Mouse (Mus musculus): ENCODE measurements at regions not wholly inside any gene's neighbourhood (a gene's known extent, or its start where the extent isn't known, plus 50 kb on each side); places are given as distances from the start of the nearest gene placed in this dataset.

GRCm38 (mm10) chr3:147445066-147445844 is 593.1 kb downstream of the Ttll7 start:
- Histone ChIP-seq H3K9me3 (peaks cover 19% of the 10 kb centered on the region), H3K4me3 (replicated peaks) (no peak overlapping the region), H3K27me3 (replicated peaks) (no peaks in the 10 kb centered on the region), H3K4me1 (no peaks in the 10 kb centered on the region), H3K36me3 (replicated peaks; ENCODE audit: low read length) (no peaks in the 10 kb centered on the region)
- TF ChIP-seq FLI1 (IDR thresholded peaks at IDR 0.05; ENCODE audit: low read length): no peak
- TF ChIP-seq GATA1 (IDR thresholded peaks at IDR 0.05; ENCODE audit: borderline replicate concordance, low read length): no peak

GRCm38 (mm10) chr3:147445884-147446283 is 593.7 kb downstream of the Ttll7 start:
- Histone ChIP-seq H3K4me1 (no peaks in the 10 kb centered on the region), H3K4me3 (replicated peaks) (no peak overlapping the region), H3K27me3 (replicated peaks) (no peaks in the 10 kb centered on the region), H3K9me3 (peaks cover 19% of the 10 kb centered on the region), H3K36me3 (replicated peaks; ENCODE audit: low read length) (no peaks in the 10 kb centered on the region)
- no peak for TF ChIP-seq GATA1 (IDR thresholded peaks at IDR 0.05; ENCODE audit: borderline replicate concordance, low read length)
- no peak for TF ChIP-seq FLI1 (IDR thresholded peaks at IDR 0.05; ENCODE audit: low read length)

GRCm38 (mm10) chr3:147452176-147452575 is 600.0 kb downstream of the Ttll7 start:
- Histone ChIP-seq H3K4me1 (no peaks in the 10 kb centered on the region), H3K4me3 (replicated peaks) (no peak overlapping the region), H3K9me3 (peaks cover 36% of the 10 kb centered on the region), H3K36me3 (replicated peaks; ENCODE audit: low read length) (no peaks in the 10 kb centered on the region), H3K27me3 (replicated peaks) (no peaks in the 10 kb centered on the region)
- TF ChIP-seq GATA1 (IDR thresholded peaks at IDR 0.05; ENCODE audit: borderline replicate concordance, low read length) (no peak), FLI1 (IDR thresholded peaks at IDR 0.05; ENCODE audit: low read length) (no peak)

GRCm38 (mm10) chr3:147455383-147455782 is 603.2 kb downstream of the Ttll7 start:
- Histone ChIP-seq H3K36me3 (replicated peaks; ENCODE audit: low read length) (no peaks in the 10 kb centered on the region), H3K9me3 (peaks cover 36% of the 10 kb centered on the region), H3K27me3 (replicated peaks) (no peaks in the 10 kb centered on the region), H3K4me1 (no peaks in the 10 kb centered on the region), H3K4me3 (replicated peaks) (no peak overlapping the region)
- TF ChIP-seq FLI1 (IDR thresholded peaks at IDR 0.05; ENCODE audit: low read length): no peak
- no peak for TF ChIP-seq GATA1 (IDR thresholded peaks at IDR 0.05; ENCODE audit: borderline replicate concordance, low read length)

- Histone ChIP-seq H3K27me3 (replicated peaks) (no peaks in the 10 kb centered on the region), H3K36me3 (replicated peaks; ENCODE audit: low read length) (no peaks in the 10 kb centered on the region), H3K4me1 (no peaks in the 10 kb centered on the region), H3K4me3 (replicated peaks) (no peak overlapping the region), H3K9me3 (peaks cover 35% of the 10 kb centered on the region)
- TF ChIP-seq FLI1 (IDR thresholded peaks at IDR 0.05; ENCODE audit: low read length) (no peak), GATA1 (IDR thresholded peaks at IDR 0.05; ENCODE audit: borderline replicate concordance, low read length) (no peak)
Measured at GRCm38 (mm10) chr3:147456294-147456693, 604.1 kb downstream of the Ttll7 start.

- H3K4me1 ChIP-seq: no peaks in the 10 kb centered on the region
- no peak for TF ChIP-seq FLI1 (IDR thresholded peaks at IDR 0.05; ENCODE audit: low read length)
- no peak for TF ChIP-seq GATA1 (IDR thresholded peaks at IDR 0.05; ENCODE audit: borderline replicate concordance, low read length)
- no peak overlapping the region for H3K4me3 ChIP-seq (replicated peaks)
- H3K27me3 ChIP-seq (replicated peaks): no peaks in the 10 kb centered on the region
- peaks cover 23% of the 10 kb centered on the region for H3K9me3 ChIP-seq
- H3K36me3 ChIP-seq (replicated peaks; ENCODE audit: low read length): no peaks in the 10 kb centered on the region
Measured at GRCm38 (mm10) chr3:147458115-147458514, 605.9 kb downstream of the Ttll7 start.

- no peaks in the 10 kb centered on the region for H3K36me3 ChIP-seq (replicated peaks; ENCODE audit: low read length)
- H3K9me3 ChIP-seq: no peaks in the 10 kb centered on the region
- no peaks in the 10 kb centered on the region for H3K27me3 ChIP-seq (replicated peaks)
- H3K4me1 ChIP-seq: no peaks in the 10 kb centered on the region
- no peak for TF ChIP-seq GATA1 (IDR thresholded peaks at IDR 0.05; ENCODE audit: borderline replicate concordance, low read length)
- TF ChIP-seq FLI1 (IDR thresholded peaks at IDR 0.05; ENCODE audit: low read length): no peak
- H3K4me3 ChIP-seq (replicated peaks): no peak overlapping the region
Measured at GRCm38 (mm10) chr3:147479890-147480289, 627.7 kb downstream of the Ttll7 start.

Data from megakaryocyte, embryonic 14.5 days (primary cell).